Mouse (Mus musculus): ENCODE results near the gene Fos. TPM values are rescaled to one million over a fixed set of nuclear protein-coding genes. Genes with fewer than 3 reads are reported as not detected.

Fos gene
- total and polyA plus RNA-seq, 3 experiments, result 4.0 to 18.3 (median 10.2) TPM

GRCm38 (mm10) chr12:85433850-85434249, 39.8 kb upstream of the Fos start:
- no peak for DNase-seq (ENCODE audit: low spot score)
- Histone ChIP-seq H3K36me3 (replicated peaks) (no peaks in the 10 kb centered on the region), H3K4me3 (ENCODE audit: low read depth, low read length) (no peak overlapping the region), H3K4me1 (ENCODE audit: insufficient read depth, low read depth, low read length) (peaks cover 4% of the 10 kb centered on the region; the same call in 1 of the 2 replicates), H3K27me3 (ENCODE audit: insufficient read depth, low read length) (peaks cover 60% of the 10 kb centered on the region), H3K9me3 (replicated peaks) (no peaks in the 10 kb centered on the region)
- no peak for TF ChIP-seq POLR2AphosphoS5 (IDR thresholded peaks at IDR 0.05; ENCODE audit: insufficient replicate concordance, low read depth, low read length)
- TF ChIP-seq CTCF (IDR thresholded peaks at IDR 0.05; ENCODE audit: low read depth, low read length), result no peak
- no peak for TF ChIP-seq GATA2 (IDR thresholded peaks at IDR 0.05; ENCODE audit: borderline replicate concordance, low read depth, low read length)
- no peak for ATAC-seq (ENCODE audit: extremely low read depth, insufficient number of reproducible peaks, low FRiP score, poor library complexity, severe bottlenecking)

- TF ChIP-seq TAL1 (conservative IDR thresholded peaks at IDR 0.05; ENCODE audit: low read depth, low read length), result no peak
- TF ChIP-seq GATA2 (IDR thresholded peaks at IDR 0.05; ENCODE audit: borderline replicate concordance, low read depth, low read length), result no peak
- no peak for TF ChIP-seq CTCF (IDR thresholded peaks at IDR 0.05; ENCODE audit: low read depth, low read length)
- TF ChIP-seq POLR2AphosphoS5 (IDR thresholded peaks at IDR 0.05; ENCODE audit: insufficient replicate concordance, low read depth, low read length), result no peak
- no peak for TF ChIP-seq GATA1 (IDR thresholded peaks at IDR 0.05; ENCODE audit: borderline replicate concordance, low read length)
- DNase-seq (ENCODE audit: low spot score) (no peak), ATAC-seq (ENCODE audit: extremely low read depth, insufficient number of reproducible peaks, low FRiP score, poor library complexity, severe bottlenecking) (no peak)
- H3K36me3 ChIP-seq (replicated peaks), result no peaks in the 10 kb centered on the region
- peaks cover 4% of the 10 kb centered on the region; the same call in 1 of the 2 replicates for H3K4me1 ChIP-seq (ENCODE audit: insufficient read depth, low read depth, low read length)
- H3K27me3 ChIP-seq (ENCODE audit: insufficient read depth, low read length), result peaks cover 61% of the 10 kb centered on the region
- H3K9me3 ChIP-seq (replicated peaks), result no peaks in the 10 kb centered on the region
- H3K4me3 ChIP-seq (ENCODE audit: low read depth, low read length), result no peak overlapping the region
These were observed 39.2 kb upstream of the Fos start for GRCm38 (mm10) chr12:85434526-85434925.

DNA sequence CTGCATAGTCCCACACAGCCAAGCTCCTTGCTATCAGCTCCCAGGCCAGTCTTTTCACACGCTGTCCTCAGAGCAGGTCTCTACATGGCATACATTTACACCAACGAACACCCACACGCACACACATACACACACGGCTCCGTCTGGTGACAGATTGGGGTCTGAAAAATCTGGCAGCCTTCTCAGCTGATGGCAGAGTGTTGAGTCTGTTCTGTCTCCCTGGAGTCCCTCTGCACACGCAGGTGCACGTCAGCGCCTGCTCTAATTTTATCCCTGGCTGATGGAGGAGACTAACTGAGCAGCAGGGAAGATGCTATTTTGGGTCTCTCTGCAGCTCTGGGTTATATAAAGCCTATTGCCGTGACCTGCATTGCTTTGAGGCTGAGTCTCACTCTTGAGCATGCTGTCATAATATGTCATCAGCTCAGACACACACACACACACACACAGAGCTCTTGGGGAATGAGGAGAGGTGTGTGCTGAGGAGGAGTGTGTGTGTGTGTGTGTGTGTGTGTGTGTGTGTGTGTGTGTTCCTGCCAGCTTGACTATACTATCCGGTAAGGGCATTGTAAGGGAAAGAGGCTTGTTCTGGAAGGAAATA, 37.6 kb upstream of the Fos start:
- Histone ChIP-seq H3K4me3 (ENCODE audit: low read depth, low read length) (no peak overlapping the region), H3K27me3 (ENCODE audit: insufficient read depth, low read length) (peaks cover 49% of the 10 kb centered on the region), H3K4me1 (ENCODE audit: insufficient read depth, low read depth, low read length) (peaks cover 2% of the 10 kb centered on the region; the same call in 1 of the 2 replicates), H3K36me3 (replicated peaks) (no peaks in the 10 kb centered on the region), H3K9me3 (replicated peaks) (no peaks in the 10 kb centered on the region)
- TF ChIP-seq CTCF (IDR thresholded peaks at IDR 0.05; ENCODE audit: low read depth, low read length) (no peak), TAL1 (conservative IDR thresholded peaks at IDR 0.05; ENCODE audit: low read depth, low read length) (no peak), GATA1 (IDR thresholded peaks at IDR 0.05; ENCODE audit: borderline replicate concordance, low read length) (no peak), GATA2 (IDR thresholded peaks at IDR 0.05; ENCODE audit: borderline replicate concordance, low read depth, low read length) (no peak), POLR2AphosphoS5 (IDR thresholded peaks at IDR 0.05; ENCODE audit: insufficient replicate concordance, low read depth, low read length) (no peak)
- DNase-seq (ENCODE audit: low spot score), result no peak
- no peak for ATAC-seq (ENCODE audit: extremely low read depth, insufficient number of reproducible peaks, low FRiP score, poor library complexity, severe bottlenecking)

DNA sequence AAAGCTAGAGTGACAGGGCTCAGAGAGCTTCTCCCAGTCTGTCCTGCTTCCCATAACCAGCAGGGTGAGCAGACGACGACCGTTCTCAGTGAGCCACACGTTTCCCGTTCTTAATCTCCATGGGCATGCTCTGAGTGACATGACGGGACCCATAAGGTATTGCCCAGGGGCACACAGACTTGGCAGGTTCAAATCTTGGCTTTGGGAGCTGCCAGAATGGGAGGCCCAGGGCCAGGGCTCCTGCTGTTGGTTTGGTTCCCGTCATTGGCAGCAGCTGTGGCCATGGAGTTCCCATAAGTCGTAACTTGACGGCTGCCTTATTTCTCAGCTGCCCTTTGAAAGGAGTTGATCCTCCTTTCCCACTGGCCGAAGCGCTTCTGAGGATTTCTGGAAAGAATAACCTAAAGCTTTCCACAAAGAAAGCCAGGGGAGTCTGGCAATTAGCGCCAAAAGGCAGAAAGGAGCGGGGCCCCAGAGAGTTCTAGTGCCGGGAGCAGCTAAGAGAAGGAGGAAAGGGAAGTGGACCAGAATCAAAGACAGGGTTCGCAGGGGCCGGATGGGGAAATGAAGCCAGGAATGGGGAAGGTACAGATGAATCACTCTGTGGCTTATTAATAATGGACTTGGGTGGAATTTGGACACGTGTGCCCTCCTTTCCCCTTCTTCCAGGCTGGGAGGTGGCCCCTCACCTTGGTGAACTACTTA, 36.4 kb upstream of the Fos start:
- TF ChIP-seq GATA2 (IDR thresholded peaks at IDR 0.05; ENCODE audit: borderline replicate concordance, low read depth, low read length), result no peak
- no peak for TF ChIP-seq POLR2AphosphoS5 (IDR thresholded peaks at IDR 0.05; ENCODE audit: insufficient replicate concordance, low read depth, low read length)
- no peak for TF ChIP-seq CTCF (IDR thresholded peaks at IDR 0.05; ENCODE audit: low read depth, low read length)
- ATAC-seq (ENCODE audit: extremely low read depth, insufficient number of reproducible peaks, low FRiP score, poor library complexity, severe bottlenecking), result no peak
- Histone ChIP-seq H3K36me3 (replicated peaks) (no peaks in the 10 kb centered on the region), H3K4me3 (ENCODE audit: low read depth, low read length) (no peak overlapping the region), H3K27me3 (ENCODE audit: insufficient read depth, low read length) (peaks cover 45% of the 10 kb centered on the region), H3K9me3 (replicated peaks) (no peaks in the 10 kb centered on the region), H3K4me1 (ENCODE audit: insufficient read depth, low read depth, low read length) (peaks cover 4% of the 10 kb centered on the region; the same call in 1 of the 2 replicates)
- no peak for DNase-seq (ENCODE audit: low spot score)

DNA sequence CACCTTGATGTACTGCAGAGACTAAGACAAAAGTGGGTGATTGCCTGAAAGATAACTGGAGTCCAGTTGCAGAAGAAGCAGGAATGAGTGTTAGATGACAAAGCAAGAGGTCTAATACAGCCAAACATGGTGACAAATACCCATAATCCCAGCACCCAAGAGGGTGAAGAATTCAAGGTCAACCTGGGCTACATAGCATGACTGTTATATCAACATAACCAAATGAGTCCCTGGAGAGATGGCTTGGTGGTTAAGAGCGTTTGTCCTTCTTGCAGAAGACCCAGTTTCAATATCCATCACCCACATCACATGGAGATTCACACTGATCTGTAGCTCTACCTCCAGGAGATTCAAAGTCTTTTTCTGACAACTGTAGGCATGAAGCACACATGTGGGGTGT, 30.2 kb upstream of the Fos start:
- TF ChIP-seq GATA1 (IDR thresholded peaks at IDR 0.05; ENCODE audit: borderline replicate concordance, low read length), result no peak
- TF ChIP-seq CTCF (IDR thresholded peaks at IDR 0.05; ENCODE audit: low read depth, low read length), result no peak
- no peak for TF ChIP-seq POLR2AphosphoS5 (IDR thresholded peaks at IDR 0.05; ENCODE audit: insufficient replicate concordance, low read depth, low read length)
- TF ChIP-seq TAL1 (conservative IDR thresholded peaks at IDR 0.05; ENCODE audit: low read depth, low read length), result no peak
- TF ChIP-seq GATA2 (IDR thresholded peaks at IDR 0.05; ENCODE audit: borderline replicate concordance, low read depth, low read length), result no peak
- H3K4me3 ChIP-seq (ENCODE audit: low read depth, low read length), result no peak overlapping the region
- DNase-seq (ENCODE audit: low spot score) (no peak), ATAC-seq (ENCODE audit: extremely low read depth, insufficient number of reproducible peaks, low FRiP score, poor library complexity, severe bottlenecking) (no peak)
- no peaks in the 10 kb centered on the region for H3K36me3 ChIP-seq (replicated peaks)
- H3K9me3 ChIP-seq (replicated peaks), result no peaks in the 10 kb centered on the region
- H3K4me1 ChIP-seq (ENCODE audit: insufficient read depth, low read depth, low read length), result peaks cover 11% of the 10 kb centered on the region
- H3K27me3 ChIP-seq (ENCODE audit: insufficient read depth, low read length), result peaks cover 39% of the 10 kb centered on the region

GRCm38 (mm10) chr12:85444646-85445045, 29.0 kb upstream of the Fos start:
- no peaks in the 10 kb centered on the region for H3K36me3 ChIP-seq (replicated peaks)
- ATAC-seq (ENCODE audit: extremely low read depth, insufficient number of reproducible peaks, low FRiP score, poor library complexity, severe bottlenecking) (no peak), DNase-seq (ENCODE audit: low spot score) (no peak)
- no peak overlapping the region for H3K4me3 ChIP-seq (ENCODE audit: low read depth, low read length)
- H3K27me3 ChIP-seq (ENCODE audit: insufficient read depth, low read length), result peaks cover 36% of the 10 kb centered on the region
- peaks cover 11% of the 10 kb centered on the region for H3K4me1 ChIP-seq (ENCODE audit: insufficient read depth, low read depth, low read length)
- TF ChIP-seq CTCF (IDR thresholded peaks at IDR 0.05; ENCODE audit: low read depth, low read length) (no peak), GATA1 (IDR thresholded peaks at IDR 0.05; ENCODE audit: borderline replicate concordance, low read length) (no peak), GATA2 (IDR thresholded peaks at IDR 0.05; ENCODE audit: borderline replicate concordance, low read depth, low read length) (no peak), POLR2AphosphoS5 (IDR thresholded peaks at IDR 0.05; ENCODE audit: insufficient replicate concordance, low read depth, low read length) (no peak), TAL1 (conservative IDR thresholded peaks at IDR 0.05; ENCODE audit: low read depth, low read length) (no peak)
- no peaks in the 10 kb centered on the region for H3K9me3 ChIP-seq (replicated peaks)
